Mouse (Mus musculus) erythroblast, embryonic 14.5 days (primary cell): ENCODE data around the gene Psme3.

Experiments
- GATA1 ChIP-seq: IDR thresholded peaks from 2 replicates; pipeline ENCODE4 v1.6.1; 2012; ENCODE audit warnings: low read length, inconsistent platforms, mixed read lengths
- TAL1 ChIP-seq: IDR thresholded peaks from 3 replicates; pipeline ENCODE4 v1.6.1; 2012; ENCODE audit warnings: low read length, inconsistent platforms, mixed read lengths

DNA sequence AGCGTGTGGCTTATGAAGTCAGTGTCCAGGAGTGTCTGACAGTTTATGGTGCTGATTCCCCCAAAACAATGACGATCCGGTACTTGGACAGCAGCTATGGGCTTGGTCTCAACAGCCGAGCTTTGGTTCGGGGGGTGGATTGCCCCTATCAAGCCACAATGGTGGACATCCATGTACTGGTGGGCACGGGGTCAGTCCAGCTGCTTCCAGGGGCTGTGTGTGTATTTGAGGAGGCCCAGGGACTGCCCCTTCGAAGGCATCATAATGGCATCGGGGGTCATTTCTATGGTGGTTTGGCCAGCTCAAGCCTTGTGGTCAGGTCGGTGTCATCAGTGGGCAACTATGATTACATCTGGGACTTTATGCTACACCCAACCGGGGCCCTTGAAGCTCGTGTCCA, 10.1 kb downstream of the Psme3 start:
- TF ChIP-seq GATA1 (no peak), TAL1 (no peak)
